Mouse (Mus musculus) megakaryocyte-erythroid progenitor cell, adult 5-6 weeks (primary cell): Measurements from ENCODE around the gene Hist1h4d. TPM values are rescaled to one million over a fixed set of nuclear protein-coding genes. Genes with fewer than 3 reads are reported as not detected.
"Not testable (repeated sequence)": the region's sequence is repeated elsewhere in the genome, so short reads cannot be mapped to it uniquely, and the experiment has no call there.

Experiments used
- ATAC-seq: replicated peaks from 2 replicates; pipeline ENCODE4 v1.8.0; 2016; ENCODE audit warnings: mild to moderate bottlenecking, inconsistent platforms; ENCODE audit not compliant: severe bottlenecking, poor library complexity, low FRiP score, low TSS enrichment
- total RNA-seq, 2 experiments: library from RNA; stranded (forward) in 1 of 2; stranded (reverse) in 1 of 2; fragments of 200-1000, 215-1000 nt in 1 of 2; fragments of >200 nt in 1 of 2; fragmentation: Nextera tagmentation in 1 of 2; gene quantifications; 2 replicates each; pipeline ENCODE4 v1.2.3; 2014 to 2017

Gene Hist1h4d
- total RNA-seq, 2 experiments from 2014 or later: 470 to 1,171 TPM

DNA sequence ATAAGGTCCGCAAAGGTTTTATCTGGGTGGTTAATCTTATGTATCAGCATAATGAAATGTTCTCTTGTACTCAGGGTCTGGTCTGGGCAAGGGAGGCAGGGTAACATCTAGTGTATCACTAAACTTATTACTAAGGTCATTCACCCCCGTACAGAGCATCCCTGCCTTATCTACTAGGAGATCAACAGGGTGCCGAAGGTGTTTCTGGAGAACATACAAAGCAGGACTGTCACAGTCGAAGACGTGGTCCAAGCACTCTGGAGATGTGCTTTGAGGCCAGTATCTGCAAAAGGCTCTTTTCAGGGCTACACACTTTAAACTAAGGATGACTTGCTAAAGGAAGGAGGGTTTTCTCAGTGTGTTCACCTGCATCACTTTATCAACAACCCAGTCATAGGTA lies 34.7 kb upstream of the Hist1h4d start:
- no peak for ATAC-seq

DNA sequence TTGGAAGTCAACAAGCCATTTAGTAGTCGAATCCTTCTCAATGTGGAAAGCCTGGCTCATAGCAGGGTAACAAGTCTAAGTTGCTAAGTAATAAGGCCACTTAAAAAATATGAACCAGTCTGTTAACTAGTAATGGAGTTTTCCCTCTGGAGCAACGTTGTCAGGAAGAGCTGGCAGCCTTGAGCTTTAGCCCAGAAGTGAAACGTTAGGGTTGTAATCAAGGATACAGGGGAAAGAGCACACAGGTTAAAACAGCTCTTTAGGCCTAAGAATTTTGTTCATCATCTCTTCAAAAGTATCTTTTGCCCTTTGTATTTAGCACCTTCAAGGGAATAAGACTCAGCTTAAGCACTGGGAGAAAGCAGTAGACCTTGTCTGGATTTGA lies 30.6 kb upstream of the Hist1h4d start:
- no peak for ATAC-seq

DNA sequence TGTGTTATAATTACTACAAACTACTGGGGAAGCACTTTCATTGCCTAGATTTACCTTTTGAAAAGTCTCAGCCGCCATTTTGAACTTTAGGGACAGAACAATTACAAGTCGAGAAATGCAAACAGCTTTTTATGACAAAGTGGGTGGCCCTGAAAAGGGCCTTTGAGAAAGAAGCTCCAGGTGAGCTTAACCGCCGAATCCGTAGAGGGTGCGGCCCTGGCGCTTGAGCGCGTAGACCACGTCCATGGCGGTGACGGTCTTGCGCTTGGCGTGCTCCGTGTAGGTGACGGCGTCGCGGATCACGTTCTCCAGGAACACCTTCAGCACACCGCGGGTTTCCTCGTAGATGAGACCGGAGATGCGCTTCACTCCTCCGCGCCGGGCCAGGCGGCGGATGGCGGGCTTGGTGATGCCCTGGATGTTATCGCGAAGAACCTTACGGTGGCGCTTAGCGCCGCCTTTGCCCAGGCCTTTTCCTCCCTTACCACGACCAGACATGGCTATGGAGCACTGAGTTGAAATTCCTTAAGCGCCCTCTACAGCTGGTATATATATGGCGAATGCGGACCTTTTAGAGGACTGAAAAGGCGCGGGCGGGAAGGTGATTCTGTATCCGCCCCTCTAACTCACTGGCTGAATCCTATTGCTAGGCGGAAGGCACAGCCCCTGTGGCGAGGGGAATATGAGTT lies 30.1 kb upstream of the Hist1h4d start, which contains the start of gene Hist1h4f:
Gene Hist1h4f (minus strand): TSS at position 503 of the 689 bp plus-strand sequence.
- peak; percentile 61 for ATAC-seq

DNA sequence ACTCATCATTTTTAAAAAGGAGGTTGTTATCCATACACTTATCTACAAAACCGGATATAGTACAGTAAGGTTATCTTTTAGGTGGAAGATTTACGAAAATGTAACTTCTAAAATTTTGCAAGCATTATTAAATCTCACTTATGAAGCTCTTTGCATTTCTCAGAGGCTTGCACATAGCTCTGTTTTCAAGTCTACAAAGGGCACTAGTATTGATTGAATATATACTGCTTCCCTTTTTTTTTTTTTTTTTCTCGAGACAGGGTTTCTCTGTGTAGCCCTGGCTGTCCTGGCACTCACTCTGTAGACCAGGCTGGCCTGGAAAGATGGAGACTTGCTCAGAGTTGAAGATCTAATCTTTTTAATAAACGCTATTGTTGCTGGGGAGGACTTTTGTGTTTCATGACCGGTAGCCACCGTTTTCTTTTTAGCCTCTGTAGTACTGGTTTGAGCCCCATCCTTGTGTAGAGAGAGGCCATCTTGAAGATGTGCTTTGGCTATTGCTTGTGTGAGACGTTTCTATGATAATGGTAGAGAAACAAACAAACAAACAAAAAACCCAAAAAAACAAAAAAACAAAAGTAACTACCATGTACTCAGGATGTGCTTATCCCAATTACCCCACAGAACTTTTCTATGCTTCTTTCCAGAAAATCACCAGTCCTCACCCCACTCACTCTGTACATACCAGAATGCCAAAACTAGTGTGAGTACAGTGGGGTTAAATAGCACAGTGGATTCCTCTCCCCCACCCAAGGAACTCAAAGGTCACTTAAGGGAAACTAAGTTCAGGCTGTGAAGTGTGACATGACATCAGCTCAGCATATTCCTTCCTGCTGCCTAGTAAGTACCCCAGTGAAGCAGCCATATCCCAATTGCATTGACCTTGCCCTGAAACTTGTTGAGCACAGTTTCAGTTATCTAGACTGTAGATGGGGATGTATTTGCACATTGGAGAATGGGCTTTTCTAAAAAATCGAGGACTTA lies 29.2 kb upstream of the Hist1h4d start:
- no peak for ATAC-seq

DNA sequence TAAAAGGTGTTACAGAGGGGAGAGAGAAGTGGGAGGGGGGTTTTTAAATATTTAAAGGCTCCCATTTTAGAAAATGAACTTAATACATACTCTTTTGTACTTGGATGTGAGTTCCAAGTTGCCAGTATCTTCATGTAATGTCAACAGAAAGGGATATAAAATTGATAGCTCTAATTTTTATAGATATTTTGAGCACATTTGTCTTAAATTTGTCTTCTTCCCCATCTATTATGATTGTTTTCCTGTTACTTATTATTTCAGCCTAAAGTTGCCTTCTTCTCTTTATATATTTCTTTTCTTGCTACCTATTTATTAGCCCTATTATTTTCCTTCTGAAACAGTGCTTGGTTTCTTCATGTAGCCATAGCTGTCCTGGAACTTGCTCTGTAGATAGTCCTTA lies 28.4 kb upstream of the Hist1h4d start, which contains the start of gene Hist1h1d:
Gene Hist1h1d (plus strand): TSS at position 301 of the 400 bp plus-strand sequence.
- ATAC-seq: no peak

DNA sequence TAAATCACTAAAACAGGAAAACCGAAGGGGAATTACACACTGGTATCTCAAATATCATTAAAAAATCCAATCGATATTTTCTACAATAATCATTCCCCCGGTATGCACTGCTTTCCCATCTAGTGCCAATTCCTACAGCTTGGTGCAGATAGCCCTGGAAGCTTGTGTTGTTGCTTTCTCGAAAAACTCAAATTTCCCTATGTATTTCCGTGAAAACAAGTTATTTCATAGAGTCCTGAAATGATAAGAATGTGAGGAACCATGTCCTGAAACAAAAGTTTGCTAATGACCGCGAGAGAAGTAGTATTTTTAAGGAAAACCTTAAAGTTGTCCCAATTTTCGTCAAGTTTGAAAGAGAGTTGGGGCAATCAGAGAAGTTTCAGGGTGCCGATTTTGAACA lies 27.0 kb upstream of the Hist1h4d start:
- no peak for ATAC-seq

DNA sequence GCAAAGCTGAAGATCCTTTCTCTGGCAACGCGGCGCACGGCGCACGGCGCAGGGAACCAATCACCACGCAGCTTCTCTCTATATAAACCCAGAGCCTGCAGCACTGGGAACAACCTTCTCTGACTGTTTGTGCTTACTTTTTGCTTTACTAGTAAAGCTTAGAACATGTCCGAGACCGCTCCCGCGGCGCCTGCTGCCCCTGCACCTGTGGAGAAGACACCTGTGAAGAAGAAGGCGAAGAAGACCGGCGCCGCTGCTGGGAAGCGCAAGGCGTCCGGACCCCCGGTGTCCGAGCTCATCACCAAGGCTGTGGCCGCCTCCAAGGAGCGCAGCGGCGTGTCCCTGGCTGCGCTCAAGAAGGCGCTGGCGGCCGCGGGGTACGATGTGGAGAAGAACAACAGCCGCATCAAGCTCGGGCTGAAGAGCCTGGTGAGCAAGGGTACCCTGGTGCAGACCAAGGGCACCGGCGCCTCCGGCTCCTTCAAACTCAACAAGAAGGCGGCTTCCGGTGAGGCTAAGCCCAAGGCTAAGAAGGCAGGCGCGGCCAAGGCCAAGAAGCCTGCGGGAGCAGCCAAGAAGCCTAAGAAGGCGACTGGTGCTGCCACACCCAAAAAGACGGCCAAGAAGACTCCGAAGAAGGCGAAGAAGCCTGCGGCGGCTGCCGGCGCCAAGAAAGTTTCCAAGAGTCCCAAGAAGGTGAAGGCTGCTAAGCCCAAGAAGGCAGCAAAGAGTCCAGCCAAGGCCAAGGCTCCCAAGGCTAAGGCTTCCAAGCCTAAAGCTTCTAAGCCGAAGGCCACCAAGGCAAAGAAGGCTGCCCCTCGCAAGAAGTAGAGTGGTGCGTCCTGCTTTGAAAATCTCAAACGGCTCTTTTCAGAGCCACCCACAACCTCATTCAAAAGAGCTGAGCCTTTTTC lies 26.2 kb upstream of the Hist1h4d start:
- peak; percentile 66 for ATAC-seq

DNA sequence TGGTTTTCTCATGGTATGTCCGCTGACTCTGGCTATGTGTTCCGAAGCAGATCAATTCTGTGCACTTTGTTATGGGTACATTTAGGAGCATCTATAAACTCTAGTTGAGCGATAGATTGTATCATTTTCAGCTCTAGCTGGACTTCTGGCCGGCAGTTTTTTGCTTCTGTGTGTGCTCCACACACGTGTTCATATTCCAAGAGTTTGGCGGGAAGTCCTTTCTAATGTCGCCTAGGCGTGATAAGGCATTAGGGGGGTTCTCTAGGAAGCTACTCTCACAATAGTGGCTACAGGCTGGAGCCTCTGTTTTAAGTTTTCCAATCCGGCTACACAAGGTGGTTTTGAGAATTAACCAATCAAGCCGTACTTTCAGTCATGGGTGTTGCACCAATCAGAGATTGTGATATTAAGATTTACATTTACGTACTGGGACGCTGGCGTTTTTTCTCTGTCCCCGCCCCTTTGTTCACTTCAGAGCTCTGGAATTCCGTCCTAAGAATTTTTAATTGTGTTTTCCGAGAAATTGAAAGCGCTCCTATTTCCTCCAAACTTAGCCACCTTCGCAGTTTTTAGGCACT lies 25.5 kb upstream of the Hist1h4d start:
- ATAC-seq: peak; percentile 60

DNA sequence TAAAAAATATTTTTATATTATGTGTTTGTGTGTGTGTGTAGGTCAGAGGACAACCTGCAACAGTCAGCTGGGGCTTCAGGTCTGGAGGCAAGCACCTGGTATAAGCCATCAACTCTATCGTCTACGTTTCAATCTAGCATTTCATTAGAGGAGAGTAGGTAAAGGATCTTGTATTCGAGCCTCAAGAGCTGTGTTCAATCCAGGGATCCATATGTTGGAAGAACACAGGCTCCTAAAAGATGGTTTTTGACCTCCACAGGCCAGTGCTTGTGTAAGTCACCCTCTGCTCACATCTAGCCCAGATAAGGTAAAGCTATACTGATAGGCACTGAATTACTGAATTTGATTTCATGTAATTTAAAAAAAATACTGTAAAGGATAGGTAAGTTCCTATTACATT lies 24.5 kb upstream of the Hist1h4d start:
- ATAC-seq: no peak

DNA sequence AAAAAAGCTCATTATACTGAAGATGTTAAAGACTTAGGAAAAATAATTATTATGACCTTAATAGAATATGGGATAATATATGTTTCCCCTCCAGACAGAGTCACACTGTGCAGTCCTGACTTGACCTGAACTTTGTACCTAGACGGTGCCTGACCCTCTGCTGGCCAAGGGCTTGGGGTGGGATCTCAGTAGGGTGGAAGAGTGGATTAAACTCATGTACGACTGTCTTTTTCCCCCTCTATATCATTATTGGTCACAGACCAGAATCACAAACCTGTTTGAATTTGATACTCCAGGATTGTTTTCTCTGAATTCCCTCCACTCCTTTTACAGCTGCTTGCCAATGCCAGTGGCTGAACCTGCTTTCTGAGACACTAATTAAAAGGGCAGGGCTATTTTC lies 20.7 kb upstream of the Hist1h4d start:
- not testable (repeated sequence) for ATAC-seq

DNA sequence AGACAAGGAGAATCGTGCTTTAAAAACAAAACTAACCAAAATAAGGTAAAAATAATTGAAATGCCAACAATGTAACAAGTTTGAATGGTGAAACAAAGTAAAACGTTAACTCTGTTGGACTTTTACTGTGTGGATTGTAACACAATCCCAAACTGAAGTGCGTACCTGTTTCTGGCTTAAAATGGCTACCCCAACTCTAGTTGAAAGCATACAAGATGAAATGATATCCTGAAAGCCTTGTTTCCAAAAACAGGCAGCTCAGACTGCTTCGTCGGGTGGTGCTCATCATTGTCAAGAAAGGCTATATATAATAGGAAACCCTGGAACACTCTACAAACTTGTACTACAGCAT lies 19.9 kb upstream of the Hist1h4d start:
- ATAC-seq: not testable (repeated sequence)

DNA sequence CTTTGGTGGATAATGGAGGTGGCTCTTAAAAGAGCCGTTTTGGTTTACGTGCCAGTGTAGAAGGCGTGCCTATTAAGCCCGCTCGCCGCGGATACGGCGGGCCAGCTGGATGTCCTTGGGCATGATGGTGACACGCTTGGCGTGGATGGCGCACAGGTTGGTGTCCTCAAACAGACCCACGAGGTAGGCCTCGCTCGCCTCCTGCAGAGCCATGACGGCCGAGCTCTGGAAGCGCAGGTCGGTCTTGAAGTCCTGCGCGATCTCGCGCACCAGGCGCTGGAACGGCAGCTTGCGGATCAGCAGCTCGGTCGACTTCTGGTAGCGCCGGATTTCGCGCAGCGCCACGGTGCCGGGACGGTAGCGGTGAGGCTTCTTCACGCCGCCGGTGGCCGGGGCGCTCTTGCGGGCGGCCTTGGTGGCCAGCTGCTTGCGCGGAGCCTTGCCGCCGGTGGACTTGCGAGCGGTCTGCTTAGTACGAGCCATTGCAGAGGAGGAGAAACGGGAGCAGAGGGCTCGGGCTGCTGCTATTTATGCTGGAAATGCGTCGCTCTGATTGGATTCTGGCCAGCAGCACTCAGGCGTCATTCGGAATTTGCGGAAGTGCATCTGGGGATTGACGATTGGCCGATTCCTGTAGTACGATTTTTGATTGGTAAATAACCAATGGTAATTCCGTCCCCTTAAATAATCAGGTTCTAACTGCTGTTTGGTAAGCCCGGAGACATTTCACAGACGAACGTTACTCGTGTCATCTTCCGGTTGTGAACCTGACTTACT lies 19.3 kb upstream of the Hist1h4d start, which contains the start of gene Hist1h3e:
Gene Hist1h3e (minus strand): TSS at position 487 of the 777 bp plus-strand sequence.
- ATAC-seq: peak; percentile 84

DNA sequence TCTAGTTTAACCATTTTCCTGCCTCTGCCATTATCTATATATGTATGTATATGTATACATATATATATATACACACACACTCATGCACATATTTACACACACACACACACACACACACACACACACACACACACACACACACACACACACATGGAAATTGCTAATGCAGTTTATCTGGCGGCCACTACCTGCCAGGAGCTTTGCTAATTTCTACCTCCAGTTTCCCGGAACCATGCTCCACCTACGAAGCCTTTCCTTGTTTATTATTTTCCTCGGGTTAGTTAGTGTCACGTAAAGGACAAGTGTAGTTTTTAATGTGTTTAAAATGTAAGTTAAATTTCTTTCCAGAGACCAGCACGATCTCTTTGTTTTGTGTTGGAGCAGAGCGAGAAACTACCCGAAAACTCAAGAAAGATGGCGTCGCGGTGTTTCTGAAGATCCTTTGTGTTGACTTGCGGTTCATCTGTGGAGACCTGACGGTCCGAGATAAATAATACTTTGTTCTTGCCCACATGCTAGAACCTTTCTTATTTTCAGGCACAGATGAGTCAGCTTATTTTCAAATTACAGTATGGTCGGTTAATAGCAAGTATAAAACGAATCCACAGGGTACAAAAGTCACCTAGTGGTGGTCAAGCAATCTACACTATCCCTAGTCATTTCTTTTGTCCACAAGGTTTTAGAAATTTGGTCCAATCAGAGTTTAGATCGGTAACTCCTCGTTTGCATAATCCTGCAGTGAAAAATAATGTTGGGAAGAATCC lies 18.5 kb upstream of the Hist1h4d start:
- ATAC-seq: peak; percentile 65

DNA sequence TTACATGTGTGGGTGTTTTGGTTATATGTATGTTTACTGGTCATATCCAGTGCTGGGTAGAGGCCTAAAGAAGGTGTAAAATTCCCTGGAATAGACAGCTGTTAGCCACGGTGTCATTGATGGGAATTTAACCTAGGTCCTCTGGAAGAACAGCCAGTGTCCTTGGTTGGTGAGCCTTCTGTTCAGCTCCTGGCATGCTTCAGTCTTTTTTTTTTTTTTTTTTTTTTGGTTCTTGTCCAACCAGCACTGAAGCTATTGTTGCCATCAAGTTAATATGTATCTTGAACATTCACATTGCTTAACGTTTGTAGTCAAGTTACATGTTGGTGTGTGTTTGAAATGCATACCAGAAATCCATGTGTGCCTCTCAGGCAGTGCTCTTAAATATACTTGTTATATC lies 16.9 kb upstream of the Hist1h4d start:
- no peak for ATAC-seq

DNA sequence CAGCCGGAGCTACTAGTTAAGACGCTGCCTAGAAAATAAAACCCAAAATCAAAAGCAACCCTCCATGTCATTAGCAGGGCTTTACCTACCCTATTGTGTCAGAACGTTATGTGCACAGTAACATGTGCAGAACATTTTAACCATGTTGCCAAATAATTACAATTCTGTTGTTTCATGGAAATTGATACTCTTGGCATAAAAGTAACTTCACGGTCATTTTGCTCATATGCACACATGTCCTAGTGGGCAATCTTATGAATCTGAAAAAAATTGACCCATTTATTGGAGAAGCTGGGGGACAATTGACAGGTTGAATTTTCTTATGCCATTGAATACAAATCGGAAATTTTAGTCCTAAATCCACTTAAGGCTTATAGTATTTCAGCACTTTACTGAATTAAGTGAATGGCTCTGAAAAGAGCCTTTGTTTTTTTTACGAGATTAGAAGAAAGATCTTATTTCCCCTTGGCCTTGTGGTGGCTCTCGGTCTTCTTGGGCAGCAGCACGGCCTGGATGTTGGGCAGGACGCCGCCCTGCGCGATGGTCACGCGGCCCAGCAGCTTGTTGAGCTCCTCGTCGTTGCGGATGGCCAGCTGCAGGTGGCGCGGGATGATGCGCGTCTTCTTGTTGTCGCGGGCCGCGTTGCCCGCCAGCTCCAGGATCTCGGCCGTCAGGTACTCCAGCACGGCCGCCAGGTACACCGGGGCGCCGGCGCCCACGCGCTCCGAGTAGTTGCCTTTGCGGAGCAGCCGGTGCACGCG lies 11.0 kb upstream of the Hist1h4d start:
- ATAC-seq: not testable (repeated sequence)

DNA sequence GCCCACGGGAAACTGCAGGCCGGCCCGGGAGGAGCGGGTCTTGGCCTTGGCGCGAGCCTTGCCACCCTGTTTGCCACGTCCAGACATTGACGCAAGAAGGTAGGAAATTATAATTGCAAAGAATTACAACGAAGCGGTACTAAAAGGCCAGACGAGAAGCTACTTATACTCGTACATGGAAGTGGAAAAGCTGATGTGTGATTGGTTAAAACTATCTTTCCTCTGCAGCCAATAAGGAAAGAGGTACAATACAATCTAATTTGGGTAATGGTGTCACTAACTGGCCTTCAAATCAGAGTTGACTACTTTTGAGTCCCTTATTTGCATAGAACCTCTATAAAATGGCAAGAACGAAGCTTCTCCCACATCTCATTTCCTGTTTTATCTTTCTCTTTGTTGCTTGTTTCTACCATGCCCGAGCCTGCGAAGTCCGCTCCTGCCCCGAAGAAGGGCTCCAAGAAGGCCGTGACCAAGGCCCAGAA lies 10.3 kb upstream of the Hist1h4d start, which contains the start of the genes Hist1h2ae and Hist1h2bg:
Gene Hist1h2ae (minus strand): TSS at position 199 of the 482 bp plus-strand sequence.
Gene Hist1h2bg (plus strand): TSS at position 375 of the 482 bp plus-strand sequence.
- ATAC-seq: peak; percentile 78
